Mouse (Mus musculus) heart, embryonic 10.5 days (tissue): ENCODE data around the gene Mxd1. TPM values are rescaled to one million over a fixed set of nuclear protein-coding genes. Genes with fewer than 3 reads are reported as not detected.

Experiments used
- DNase-seq: peaks from one replicate; pipeline ENCODE4 v3.0.0-alpha.2; 2017; ENCODE audit warnings: low spot score
- H3K27ac ChIP-seq: fragments of 300-500 bp; sonication (generic); 2 replicates; pipeline ENCODE4 v1.5.1; 2016; ENCODE audit warnings: mild to moderate bottlenecking
- H3K27me3 ChIP-seq: fragments of 300-500 bp; sonication (generic); 2 replicates; pipeline ENCODE4 v1.6.1; 2016; ENCODE audit warnings: mild to moderate bottlenecking; ENCODE audit not compliant: poor library complexity, insufficient read depth, severe bottlenecking
- H3K36me3 ChIP-seq: fragments of 300-500 bp; sonication (generic); 2 replicates; pipeline ENCODE4 v1.6.1; 2016; ENCODE audit warnings: mild to moderate bottlenecking, moderate library complexity
- H3K4me1 ChIP-seq: fragments of 300-500 bp; sonication (generic); 2 replicates; pipeline ENCODE4 v1.6.1; 2016; ENCODE audit warnings: mild to moderate bottlenecking
- H3K4me3 ChIP-seq: fragments of 300-500 bp; sonication (generic); 2 replicates; pipeline ENCODE4 v1.5.1; 2016; ENCODE audit warnings: mild to moderate bottlenecking, moderate library complexity
- H3K9me3 ChIP-seq: fragments of 300-500 bp; sonication (generic); 2 replicates; pipeline ENCODE4 v1.6.1; 2016; ENCODE audit warnings: mild to moderate bottlenecking, moderate library complexity
- WGBS: fragments of 180-500 bp; shearing (Covaris S2); methylation state at CpG from one replicate; pipeline ENCODE4 v1.1.7; 2016; 5-methylcytosine and 5-hydroxymethylcytosine counted together
- polyA plus RNA-seq: library from polyadenylated mRNA; unstranded; fragments of >200 nt; fragmentation: Nextera tagmentation; extraction: Ambion mirVana; gene quantifications from 2 replicates; pipeline ENCODE4 v1.2.1, GENCODE M21; 2016

The Mxd1 gene
- polyA plus RNA-seq: 8.9 and 9.6 TPM in 2 replicates

GRCm38 (mm10) chr6:86668580-86669239 lies at the start of gene Mxd1:
Gene Mxd1, minus strand, starts transcription at chr6:86669161.
- Histone ChIP-seq H3K36me3 (peaks cover 29% of the 10 kb centered on the region), H3K4me1 (peaks cover 15% of the 10 kb centered on the region), H3K9me3 (no peaks in the 10 kb centered on the region), H3K4me3 (peak within 1 kb of the TSS; percentile 95), H3K27me3 (no peaks in the 10 kb centered on the region), H3K27ac (peak within 1 kb of the TSS; percentile 85)
- no peak for DNase-seq
- under 1% methylated on average over 44 of the region's 76 CpGs for WGBS

- DNase-seq: no peak
- Histone ChIP-seq H3K27ac (no peak overlapping the region), H3K9me3 (no peaks in the 10 kb centered on the region), H3K4me1 (no peaks in the 10 kb centered on the region), H3K36me3 (peaks cover 47% of the 10 kb centered on the region), H3K27me3 (no peaks in the 10 kb centered on the region), H3K4me3 (no peak overlapping the region)
- 91% methylated on average over 4 of the region's 4 CpGs for WGBS
Measured at GRCm38 (mm10) chr6:86708072-86708774, 39.3 kb upstream of the Mxd1 start.

GRCm38 (mm10) chr6:86702577-86702976 lies 33.6 kb upstream of the Mxd1 start:
- H3K27me3 ChIP-seq: no peaks in the 10 kb centered on the region
- no peaks in the 10 kb centered on the region for H3K4me1 ChIP-seq
- DNase-seq: no peak
- no peaks in the 10 kb centered on the region for H3K9me3 ChIP-seq
- WGBS: 89% methylated on average over 9 of the region's 9 CpGs
- H3K27ac ChIP-seq: no peak overlapping the region
- H3K36me3 ChIP-seq: peaks cover 80% of the 10 kb centered on the region
- H3K4me3 ChIP-seq: no peak overlapping the region

- Histone ChIP-seq H3K36me3 (peaks cover 75% of the 10 kb centered on the region), H3K27me3 (no peaks in the 10 kb centered on the region), H3K4me1 (no peaks in the 10 kb centered on the region), H3K4me3 (no peak overlapping the region), H3K27ac (no peak overlapping the region), H3K9me3 (no peaks in the 10 kb centered on the region)
- no peak for DNase-seq
- WGBS: 83% methylated on average over 6 of the region's 6 CpGs
Measured at GRCm38 (mm10) chr6:86697903-86698302, 28.9 kb upstream of the Mxd1 start.

- 78% methylated on average over 10 of the region's 10 CpGs for WGBS
Measured at GRCm38 (mm10) chr6:86696213-86696612, 27.3 kb upstream of the Mxd1 start.

GRCm38 (mm10) chr6:86694465-86694864 lies 25.5 kb upstream of the Mxd1 start:
- peaks cover 57% of the 10 kb centered on the region for H3K36me3 ChIP-seq
- DNase-seq: no peak
- no peaks in the 10 kb centered on the region for H3K4me1 ChIP-seq

More at GRCm38 (mm10) chr6:86696213-86696612, 27.3 kb upstream of the Mxd1 start:
- H3K36me3 ChIP-seq: peaks cover 61% of the 10 kb centered on the region
- no peaks in the 10 kb centered on the region for H3K9me3 ChIP-seq
- H3K4me3 ChIP-seq: no peak overlapping the region
- no peaks in the 10 kb centered on the region for H3K27me3 ChIP-seq
- H3K4me1 ChIP-seq: no peaks in the 10 kb centered on the region
- H3K27ac ChIP-seq: no peak overlapping the region
- DNase-seq: no peak

GRCm38 (mm10) chr6:86689671-86690070 lies 20.7 kb upstream of the Mxd1 start:
- Histone ChIP-seq H3K4me3 (no peak overlapping the region), H3K4me1 (no peaks in the 10 kb centered on the region), H3K27ac (no peak overlapping the region), H3K27me3 (no peaks in the 10 kb centered on the region), H3K36me3 (peaks cover 21% of the 10 kb centered on the region), H3K9me3 (no peaks in the 10 kb centered on the region)
- WGBS: 79% methylated on average over 3 of the region's 3 CpGs
- DNase-seq: no peak

More at GRCm38 (mm10) chr6:86694465-86694864, 25.5 kb upstream of the Mxd1 start:
- Histone ChIP-seq H3K9me3 (no peaks in the 10 kb centered on the region), H3K27me3 (no peaks in the 10 kb centered on the region), H3K4me3 (no peak overlapping the region), H3K27ac (no peak overlapping the region)

- no peak for DNase-seq
- Histone ChIP-seq H3K4me1 (peaks cover 9% of the 10 kb centered on the region), H3K4me3 (no peak overlapping the region), H3K27me3 (no peaks in the 10 kb centered on the region), H3K27ac (no peak overlapping the region), H3K36me3 (peaks cover 25% of the 10 kb centered on the region), H3K9me3 (no peaks in the 10 kb centered on the region)
- 73% methylated on average over 1 of the region's 1 CpGs for WGBS
Measured at GRCm38 (mm10) chr6:86686971-86687370, 18.0 kb upstream of the Mxd1 start.

GRCm38 (mm10) chr6:86684655-86685011 lies 15.7 kb upstream of the Mxd1 start:
- no peaks in the 10 kb centered on the region for H3K27me3 ChIP-seq
- H3K4me1 ChIP-seq: peaks cover 9% of the 10 kb centered on the region
- no peaks in the 10 kb centered on the region for H3K9me3 ChIP-seq
- peaks cover 33% of the 10 kb centered on the region for H3K36me3 ChIP-seq
- H3K4me3 ChIP-seq: peak overlapping the region; percentile 92
- WGBS: 36% methylated on average over 12 of the region's 12 CpGs
- H3K27ac ChIP-seq: peak overlapping the region; percentile 91
- no peak for DNase-seq

- Histone ChIP-seq H3K4me3 (peak within 1 kb of the TSS; percentile 92), H3K27me3 (no peaks in the 10 kb centered on the region), H3K9me3 (no peaks in the 10 kb centered on the region), H3K27ac (peak within 1 kb of the TSS; percentile 91), H3K4me1 (peaks cover 9% of the 10 kb centered on the region), H3K36me3 (peaks cover 39% of the 10 kb centered on the region)
- 3% methylated on average over 36 of the region's 36 CpGs for WGBS
- DNase-seq: peak; percentile 96
Measured at GRCm38 (mm10) chr6:86683872-86684654, 15.1 kb upstream of the Mxd1 start, which contains the start of gene Snrnp27. Gene Snrnp27, minus strand, starts transcription at chr6:86684522.

GRCm38 (mm10) chr6:86681289-86681688 lies 12.3 kb upstream of the Mxd1 start:
- no peaks in the 10 kb centered on the region for H3K9me3 ChIP-seq
- no peak overlapping the region for H3K4me3 ChIP-seq
- no peaks in the 10 kb centered on the region for H3K27me3 ChIP-seq
- DNase-seq: no peak
- no peak overlapping the region for H3K27ac ChIP-seq
- H3K4me1 ChIP-seq: peaks cover 9% of the 10 kb centered on the region
- peaks cover 66% of the 10 kb centered on the region for H3K36me3 ChIP-seq
- 90% methylated on average over 3 of the region's 3 CpGs for WGBS

GRCm38 (mm10) chr6:86678341-86678740 lies 9.4 kb upstream of the Mxd1 start:
- H3K36me3 ChIP-seq: peaks cover 94% of the 10 kb centered on the region
- no peaks in the 10 kb centered on the region for H3K27me3 ChIP-seq
- DNase-seq: no peak
- no peaks in the 10 kb centered on the region for H3K9me3 ChIP-seq
- WGBS: 90% methylated on average over 6 of the region's 6 CpGs
- no peak overlapping the region for H3K4me3 ChIP-seq
- no peak overlapping the region for H3K27ac ChIP-seq
- H3K4me1 ChIP-seq: 0 out of 2 replicates have a peak, but pooled peaks cover 4% of the 10 kb centered on the region

GRCm38 (mm10) chr6:86670873-86671272 lies 1.9 kb upstream of the Mxd1 start:
- DNase-seq: peak; percentile 82
- no peaks in the 10 kb centered on the region for H3K27me3 ChIP-seq
- WGBS: 18% methylated on average over 2 of the region's 2 CpGs
- H3K9me3 ChIP-seq: no peaks in the 10 kb centered on the region
- H3K36me3 ChIP-seq: peaks cover 49% of the 10 kb centered on the region
- H3K4me1 ChIP-seq: peaks cover 15% of the 10 kb centered on the region
- no peak overlapping the region for H3K4me3 ChIP-seq
- no peak overlapping the region for H3K27ac ChIP-seq
